Mouse (Mus musculus): ENCODE results near the gene Fam19a4.

- TF ChIP-seq POLR2A (IDR thresholded peaks at IDR 0.05; ENCODE audit: insufficient read length, low read depth) (no peak), TCF12 (IDR thresholded peaks at IDR 0.05; ENCODE audit: insufficient read depth, poor library complexity, severe bottlenecking) (no peak), MAX (IDR thresholded peaks at IDR 0.05; ENCODE audit: low read depth) (no peak), MYOD1 (IDR thresholded peaks at IDR 0.05; ENCODE audit: control insufficient read depth in 1 of 3, insufficient read length in 2 of 3, low read depth in 2 of 3) (no peak), TCF3 (IDR thresholded peaks at IDR 0.05; ENCODE audit: insufficient read length, low read depth) (no peak), POLR2AphosphoS2 (IDR thresholded peaks at IDR 0.05; ENCODE audit: insufficient read length, low read depth) (no peak)
These were observed 614 bp downstream of the Fam19a4 start for GRCm38 (mm10) chr6:97059599-97059998.

All from myocyte (in vitro differentiated cells).